Mouse (Mus musculus) cerebellum, adult 11-12 months (tissue): ENCODE results near the gene Limk2.

Experiments
- DNase-seq: peaks from one replicate; pipeline ENCODE4 v3.0.0; 2022

The Limk2 gene

GRCm38 (mm10) chr11:3294641-3295040 is 114.3 kb downstream of the Limk2 start:
- peak; percentile 25 for DNase-seq
